Comparison of ENCODE assay signal across 8 mouse cellular contexts in genomic region chr5:17575183-17575495, GRCm38 (mm10). TPM values are rescaled to one million over a fixed set of nuclear protein-coding genes. Genes with fewer than 3 reads are reported as not detected.
DNase-seq lines count a peak whose midpoint lies in the region; ATAC-seq and TF ChIP-seq lines count a peak whose summit lies in the region.

No protein-coding gene starts in this region.

- CTCF ChIA-PET in Patski (lab: Charles Lee): interaction anchor here (0.9 to 5.4 kb wide), 3 partner anchors 191 to 627 kb away, joined by 3 to 20 read pairs (median 3); no protein-coding TSS in a partner anchor

- DNase-seq in heart, postnatal 4 days: no peak
- no peak for DNase-seq in Patski (ENCODE audit: low read depth, low spot score)
- no peak for DNase-seq in hindbrain, embryonic 11.5 days (ENCODE audit: low spot score)
- DNase-seq in layer of hippocampus, postnatal 25 days (ENCODE audit: extremely low spot score in 1 of 2, low spot score in 1 of 2): no peak
- no peak for DNase-seq in spleen, postnatal 10 days (ENCODE audit: low spot score in 2 of 2)

- H3K4me3 ChIP-seq in heart, embryonic 12.5 days: peak overlapping the region; percentile 57
- H3K4me3 ChIP-seq in hindbrain, embryonic 11.5 days (ENCODE audit: low read depth, low read length): peak overlapping the region; percentile 53
- peak overlapping the region; percentile 58 for H3K4me3 ChIP-seq in midbrain, embryonic 13.5 days (replicated peaks)

- H3K27me3 ChIP-seq in heart, embryonic 12.5 days (replicated peaks): no peaks in the 10 kb centered on the region
- no peaks in the 10 kb centered on the region for H3K27me3 ChIP-seq in Patski
- H3K27me3 ChIP-seq in hindbrain, embryonic 11.5 days (ENCODE audit: control insufficient read depth, insufficient read depth, low read length): no peaks in the 10 kb centered on the region
- no peaks in the 10 kb centered on the region for H3K27me3 ChIP-seq in midbrain, embryonic 13.5 days

- H3K27ac ChIP-seq in heart, embryonic 12.5 days (ENCODE audit: poor library complexity, severe bottlenecking): no peak overlapping the region
- no peak overlapping the region for H3K27ac ChIP-seq in hindbrain, embryonic 11.5 days (ENCODE audit: low read depth, low read length)
- no peak overlapping the region for H3K27ac ChIP-seq in midbrain, embryonic 13.5 days

- no peaks in the 10 kb centered on the region for H3K9me3 ChIP-seq in heart, embryonic 12.5 days (replicated peaks)
- no peaks in the 10 kb centered on the region for H3K9me3 ChIP-seq in hindbrain, embryonic 11.5 days (ENCODE audit: control insufficient read depth, low read length)
- H3K9me3 ChIP-seq in midbrain, embryonic 13.5 days: no peaks in the 10 kb centered on the region

- H3K4me1 ChIP-seq in heart, embryonic 12.5 days (replicated peaks): no peaks in the 10 kb centered on the region
- no peaks in the 10 kb centered on the region for H3K4me1 ChIP-seq in hindbrain, embryonic 11.5 days (replicated peaks; ENCODE audit: control insufficient read depth, insufficient read depth, low read length)
- peaks cover 8% of the 10 kb centered on the region; the same call in 1 of the 2 replicates for H3K4me1 ChIP-seq in midbrain, embryonic 13.5 days (replicated peaks)

- POLR2A ChIA-PET in Patski (lab: Charles Lee): interaction anchor here (0.6 kb wide), 1 partner anchor 619 kb away, joined by 3 read pairs; no protein-coding TSS in a partner anchor

- in situ Hi-C loops in Patski (cut with MboI; ENCODE audit: low pct_unique_long_range_greater_than_20kb): loop anchor here (5.0 to 25.0 kb wide), 3 partner anchors 187 to 628 kb away; no protein-coding TSS in a partner anchor

- H3K36me3 ChIP-seq in heart, embryonic 12.5 days: no peaks in the 10 kb centered on the region
- H3K36me3 ChIP-seq in hindbrain, embryonic 11.5 days (ENCODE audit: control insufficient read depth, insufficient read depth, low read length): no peaks in the 10 kb centered on the region
- no peaks in the 10 kb centered on the region for H3K36me3 ChIP-seq in midbrain, embryonic 13.5 days

- 28% methylated on average over 7 of the region's 7 CpGs for WGBS in heart, embryonic 12.5 days
- WGBS in hindbrain, embryonic 11.5 days: 23% methylated on average over 7 of the region's 7 CpGs
- 20% methylated on average over 7 of the region's 7 CpGs for WGBS in midbrain, embryonic 13.5 days

- 0 out of 2 replicates have a peak, but pooled peaks have one; percentile 19 for ATAC-seq in heart, embryonic 12.5 days (ENCODE audit: insufficient number of reproducible peaks, low FRiP score)
- ATAC-seq in Patski: peak; percentile 7
- peak; percentile 17; the same call in 1 of the 2 replicates for ATAC-seq in hindbrain, embryonic 11.5 days (ENCODE audit: low FRiP score)
- ATAC-seq in midbrain, embryonic 13.5 days: peak; percentile 35
- no peak for ATAC-seq in cerebellum, adult (ENCODE audit: insufficient number of reproducible peaks, low FRiP score, low TSS enrichment)

- peak overlapping the region; percentile 69; the same call in 1 of the 2 replicates for H3K9ac ChIP-seq in heart, embryonic 12.5 days
- peak overlapping the region; percentile 60; the same call in 1 of the 2 replicates for H3K9ac ChIP-seq in hindbrain, embryonic 11.5 days (ENCODE audit: low read depth, low read length)
- H3K9ac ChIP-seq in midbrain, embryonic 13.5 days (replicated peaks): no peak overlapping the region; the same call in 1 of the 2 replicates

- peak overlapping the region; percentile 79 for H3K4me2 ChIP-seq in heart, embryonic 12.5 days
- peak overlapping the region; percentile 81 for H3K4me2 ChIP-seq in hindbrain, embryonic 11.5 days (replicated peaks; ENCODE audit: low read depth, low read length)
- H3K4me2 ChIP-seq in midbrain, embryonic 13.5 days (replicated peaks): peak overlapping the region; percentile 73

- no peak for TF ChIP-seq CTCF in Patski (IDR thresholded peaks at IDR 0.05)

RNA-seq across cellular contexts. Expression of gene Sema3c, which starts 1.1 kb away (rescaled TPM):
- polyA plus RNA-seq in heart, embryonic 12.5 days (2016; fragmentation: Nextera tagmentation; extraction: Ambion mirVana): 32.8 and 33.1 TPM in 2 replicates
- total RNA-seq in heart, postnatal 4 days (2021): 10 to 100 TPM; 21.8 to 26.3 TPM
- 36.4 TPM for polyA plus RNA-seq in Patski (2021)
- polyA plus RNA-seq in hindbrain, embryonic 11.5 days (2014; fragmentation: Nextera tagmentation; extraction: Ambion mirVana): 17.4 and 22.2 TPM in 2 replicates
- 9.2 and 9.4 TPM in 2 replicates for polyA plus RNA-seq in midbrain, embryonic 13.5 days (2015; fragmentation: Nextera tagmentation; extraction: Ambion mirVana)
- 10 to 100 TPM; 25.0 to 26.5 TPM for total RNA-seq in layer of hippocampus, postnatal 25 days (2021)
